Mouse (Mus musculus) v-Abl transformed pro-B cells (cell line): ENCODE results near the gene Tedc2.

Source experiments
- in situ Hi-C, 2 experiments: fragments of 400-800 bp; cut with MboI; formaldehyde crosslinking; loops; one replicate each; pipeline ENCODE4 v1.15.1; 2025; ENCODE audit not compliant: unreplicated experiment in 2 of 2

The Tedc2 gene

DNA sequence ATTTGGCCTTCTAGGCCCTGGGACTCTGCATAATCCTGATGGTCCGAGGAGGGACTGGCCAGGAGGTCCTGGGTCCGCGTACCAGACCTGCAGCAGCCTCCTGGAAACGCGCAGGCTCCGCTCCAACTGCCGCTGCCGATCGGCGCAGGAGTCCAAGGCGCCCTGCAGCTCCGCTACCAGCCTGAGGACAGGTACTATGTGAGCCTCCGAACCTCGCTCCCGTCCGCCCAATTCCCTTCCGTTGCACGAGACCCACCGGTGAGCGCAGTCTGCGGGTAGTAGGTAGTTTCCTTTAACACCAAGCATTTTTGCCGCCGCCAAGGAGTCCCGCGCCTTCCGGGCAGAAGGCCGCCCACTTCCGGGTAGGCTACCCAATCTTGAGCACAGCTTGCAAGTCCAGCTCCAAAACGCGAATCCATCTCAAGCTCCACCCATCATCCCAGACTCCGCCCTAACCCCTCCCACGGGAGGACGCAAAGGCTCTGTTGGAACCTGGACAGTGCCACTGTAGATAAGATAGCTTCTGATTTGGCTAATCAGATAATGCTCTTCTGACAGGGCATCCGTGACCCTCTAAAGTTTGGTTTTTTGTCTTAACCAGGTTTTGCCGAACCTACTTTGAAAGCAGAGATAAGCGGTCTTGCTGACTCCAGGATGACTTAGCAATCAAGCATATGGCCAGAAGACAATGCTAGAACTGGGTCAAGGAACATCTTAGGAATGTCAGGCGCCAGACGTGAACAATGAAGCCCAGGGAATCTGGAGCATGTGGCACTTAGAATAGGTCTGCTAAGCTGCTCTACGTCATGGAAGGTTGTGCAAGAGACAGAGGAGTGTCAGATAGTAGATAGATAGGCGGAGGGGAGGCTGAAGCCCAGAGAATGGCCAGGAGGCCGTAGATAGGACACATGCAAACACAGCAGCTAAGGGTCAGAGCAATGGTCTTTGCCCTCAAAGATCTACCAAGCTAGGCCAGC is at the start of gene Tedc2:
Gene Tedc2, minus strand, starts transcription at position 417 of the 977 bp plus-strand sequence.
- in situ Hi-C loops: no loop called here

- in situ Hi-C loops: no loop called here
Measured at GRCm38 (mm10) chr17:24267133-24267532, 46.5 kb upstream of the Tedc2 start.

- in situ Hi-C loops: no loop called here
Measured at GRCm38 (mm10) chr17:24264766-24265165, 44.1 kb upstream of the Tedc2 start.

DNA sequence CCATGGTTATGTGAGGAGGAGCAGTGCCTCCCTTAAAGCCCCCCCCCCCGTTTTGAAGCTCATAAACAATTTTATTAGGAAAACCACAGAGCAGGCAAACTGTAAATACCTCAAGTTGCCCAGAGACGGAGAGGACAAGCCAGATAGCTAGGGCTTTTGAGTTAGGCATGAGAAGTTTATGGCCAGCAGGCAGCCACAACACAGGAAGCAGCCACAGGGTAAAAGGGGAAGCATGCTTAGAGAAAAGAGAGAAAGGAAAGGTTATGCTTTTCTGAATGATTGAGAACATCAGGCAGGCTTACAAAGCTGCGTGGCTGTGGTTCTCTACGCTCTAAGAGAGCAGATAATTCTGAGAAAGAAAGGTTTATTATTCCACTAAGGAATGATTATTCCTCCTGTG is 39.9 kb upstream of the Tedc2 start:
- in situ Hi-C loops: no loop called here

GRCm38 (mm10) chr17:24259702-24260101 is 39.1 kb upstream of the Tedc2 start:
- in situ Hi-C loops: no loop called here

GRCm38 (mm10) chr17:24258981-24259380 is 38.3 kb upstream of the Tedc2 start:
- in situ Hi-C loops: no loop called here

DNA sequence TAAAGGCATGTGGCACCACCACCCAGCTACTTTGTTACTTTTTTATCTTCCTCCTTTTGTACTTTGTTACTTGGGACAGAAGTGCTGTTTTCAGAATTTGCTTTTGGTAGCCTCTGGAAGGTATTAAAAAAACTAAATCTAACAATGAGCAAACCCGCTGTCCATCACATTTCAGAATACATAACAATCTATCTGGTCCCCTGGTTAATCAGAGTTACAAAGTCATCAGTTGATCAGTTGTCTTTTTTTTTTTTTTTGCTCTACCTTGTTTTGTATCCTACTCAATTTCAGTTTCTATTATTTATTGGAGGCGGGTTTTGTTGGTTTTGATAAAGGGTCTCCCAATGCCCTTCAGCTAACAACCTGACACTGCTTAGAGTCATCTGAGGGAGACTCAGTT is 31.7 kb upstream of the Tedc2 start:
- in situ Hi-C loops: loop anchor here in 1 of 2 experiments (5.0 kb wide), 1 partner anchor 80 kb away; no protein-coding TSS in a partner anchor

DNA sequence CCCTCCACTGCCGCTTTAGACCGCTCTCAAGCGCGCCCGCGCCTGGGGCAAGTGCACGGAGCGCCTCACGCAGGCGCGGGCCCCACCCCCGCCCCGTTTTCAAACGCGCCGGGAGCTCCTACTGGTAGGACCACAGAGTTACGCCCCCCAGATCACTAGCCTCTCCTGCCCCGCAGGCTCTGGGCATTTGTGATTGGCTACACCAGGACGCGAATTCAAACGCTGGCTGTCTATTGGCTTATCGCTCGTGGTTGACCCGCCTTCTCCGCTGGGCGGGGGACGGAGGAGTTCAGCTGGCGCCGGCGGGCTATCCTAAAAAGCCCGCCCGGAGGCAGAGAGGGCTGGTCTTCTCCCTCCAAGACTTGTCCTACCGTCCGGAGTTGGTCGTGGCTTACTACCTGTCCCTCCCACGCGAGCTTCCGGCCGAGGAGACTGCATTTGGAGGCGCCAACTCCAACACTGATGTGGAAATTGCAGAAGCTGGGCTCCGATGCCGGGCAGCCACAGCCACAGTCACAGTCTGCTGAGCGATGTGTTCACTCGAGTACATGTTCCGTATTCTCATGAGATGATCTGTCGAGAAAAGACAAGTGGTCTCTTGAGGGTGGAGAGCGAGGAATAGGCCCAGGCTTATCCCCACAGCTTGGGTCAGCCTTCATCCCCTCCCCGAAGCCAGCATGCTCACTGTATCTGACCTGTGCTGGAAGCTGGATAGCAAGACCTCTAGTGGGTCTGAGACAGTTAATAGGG is 30.8 kb upstream of the Tedc2 start, which contains the start of gene Ccnf:
Gene Ccnf, minus strand, starts transcription at position 165 of the 750 bp plus-strand sequence.
- in situ Hi-C loops: loop anchor here in 1 of 2 experiments (5.0 kb wide), 1 partner anchor 79 kb away; no protein-coding TSS in a partner anchor

DNA sequence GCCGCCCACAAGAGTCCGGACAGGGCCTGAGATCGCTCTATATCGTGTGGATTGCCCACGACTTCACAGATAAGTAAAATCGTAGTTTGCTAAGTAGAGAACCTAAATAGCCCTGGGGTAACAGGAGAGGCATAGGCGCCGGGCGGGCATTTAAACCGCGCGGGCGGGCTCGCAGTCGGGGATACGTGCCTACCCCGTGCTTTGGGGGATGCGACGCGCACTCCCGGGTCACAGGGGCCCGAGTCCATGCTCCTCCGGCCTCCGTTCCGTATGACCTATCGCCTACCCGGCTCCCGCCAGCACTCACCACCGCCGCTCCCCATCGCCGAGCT is 30.3 kb upstream of the Tedc2 start:
- in situ Hi-C loops: loop anchor here in 1 of 2 experiments (5.0 kb wide), 1 partner anchor 79 kb away; no protein-coding TSS in a partner anchor

GRCm38 (mm10) chr17:24248641-24249040 is 28.0 kb upstream of the Tedc2 start:
- in situ Hi-C loops: no loop called here

GRCm38 (mm10) chr17:24244061-24244460 is 23.4 kb upstream of the Tedc2 start:
- in situ Hi-C loops: loop anchor here in 1 of 2 experiments (5.0 kb wide), 1 partner anchor 72 kb away; no protein-coding TSS in a partner anchor

- in situ Hi-C loops: loop anchor here in 1 of 2 experiments (5.0 kb wide), 1 partner anchor 71 kb away; no protein-coding TSS in a partner anchor
Measured at GRCm38 (mm10) chr17:24243311-24243969, 22.8 kb upstream of the Tedc2 start.

- in situ Hi-C loops: no loop called here
Measured at GRCm38 (mm10) chr17:24236921-24237320, 16.3 kb upstream of the Tedc2 start.

DNA sequence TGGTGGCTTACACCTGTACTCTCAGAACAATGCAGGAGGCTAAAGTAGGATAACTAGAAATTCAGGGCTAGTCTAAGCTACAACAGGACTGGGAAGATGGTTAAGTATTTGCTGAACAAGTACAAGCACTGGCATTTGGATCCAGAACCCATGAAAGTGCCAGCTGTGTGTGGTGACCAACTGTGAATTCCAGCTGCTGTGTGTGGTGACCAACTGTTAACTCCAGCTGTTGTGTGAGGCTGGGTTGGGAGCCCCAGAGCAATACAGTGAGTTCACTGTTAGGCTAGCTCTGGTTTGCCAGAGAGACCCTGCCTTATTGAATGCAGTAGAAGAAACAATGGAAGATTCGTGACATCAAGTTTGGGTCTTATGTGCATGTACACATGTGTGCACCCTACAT is 15.8 kb upstream of the Tedc2 start:
- in situ Hi-C loops: no loop called here

GRCm38 (mm10) chr17:24227941-24228340 is 7.3 kb upstream of the Tedc2 start:
- in situ Hi-C loops: no loop called here

DNA sequence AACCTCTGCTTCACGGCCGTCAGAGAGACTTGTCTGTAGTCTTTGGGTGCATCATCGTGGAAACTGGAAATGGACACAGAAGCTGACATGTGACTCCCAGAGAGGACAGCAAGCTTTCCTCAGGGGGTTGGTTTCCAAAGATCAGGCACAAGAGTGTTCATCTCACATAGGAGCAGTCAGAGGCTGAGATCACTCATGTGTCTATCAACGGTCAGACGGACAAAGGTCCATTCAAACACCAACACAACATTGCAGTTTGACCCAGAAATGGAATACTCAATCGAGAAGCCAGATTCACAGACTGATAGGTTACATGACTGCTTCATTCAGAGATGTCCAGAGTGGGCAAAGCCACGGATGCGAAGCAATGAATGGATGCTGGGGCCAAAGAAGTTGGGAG is 6.1 kb upstream of the Tedc2 start:
- in situ Hi-C loops: no loop called here

GRCm38 (mm10) chr17:24225851-24226250 is 5.2 kb upstream of the Tedc2 start:
- in situ Hi-C loops: no loop called here

- in situ Hi-C loops: no loop called here
Measured at GRCm38 (mm10) chr17:24224741-24225140, 4.1 kb upstream of the Tedc2 start.

- in situ Hi-C loops: no loop called here
Measured at GRCm38 (mm10) chr17:24223513-24223912, 2.9 kb upstream of the Tedc2 start.

GRCm38 (mm10) chr17:24222653-24223052 is 2.0 kb upstream of the Tedc2 start:
- in situ Hi-C loops: no loop called here

DNA sequence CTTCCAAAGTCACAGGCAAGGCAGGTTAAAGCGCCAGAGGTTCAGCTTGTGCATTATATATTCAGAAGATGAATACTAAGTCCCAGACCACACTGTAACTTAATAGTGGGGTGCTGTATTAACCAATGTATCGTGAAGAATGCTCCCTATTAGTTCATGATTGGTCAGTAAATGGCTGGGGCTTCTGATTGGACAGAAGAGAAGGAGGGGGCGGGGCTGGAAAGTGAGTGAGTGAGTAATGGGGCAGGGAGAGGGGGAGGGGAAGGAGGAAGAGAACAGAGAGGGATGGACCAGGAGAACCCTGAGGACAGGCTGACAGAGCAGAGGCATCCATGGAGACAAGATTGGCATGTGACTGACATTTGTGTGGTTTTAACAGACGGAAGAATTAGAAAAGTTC is 3.8 kb downstream of the Tedc2 start:
- in situ Hi-C loops: no loop called here
